Mouse (Mus musculus) cerebellum, postnatal 10 days (tissue): ENCODE data around the gene Cdyl.

Experiments
- DNase-seq, 2 experiments: peaks; one replicate each; pipeline ENCODE4 v3.0.0; 2021; ENCODE audit warnings: mixed read lengths in 2 of 2

Gene Cdyl

DNA sequence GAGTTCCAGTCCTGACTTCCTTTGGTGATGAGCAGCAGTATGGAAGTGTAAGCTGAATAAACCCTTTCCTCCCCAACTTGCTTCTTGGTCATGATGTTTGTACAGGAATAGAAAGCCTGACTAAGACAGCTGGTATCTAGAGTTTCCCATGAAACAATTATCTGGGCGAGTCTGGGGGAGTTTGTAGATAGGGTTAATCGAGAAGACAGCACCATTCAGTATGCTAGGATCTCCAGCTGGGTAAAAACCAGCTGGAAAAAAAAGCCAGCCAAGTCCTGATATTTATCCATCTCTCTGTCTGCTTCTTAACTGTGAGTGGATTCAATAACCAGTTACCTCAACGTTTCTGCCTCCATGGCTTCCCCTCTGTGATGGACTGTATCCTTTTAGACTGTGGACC is 104.9 kb downstream of the Cdyl start:
- no peak for DNase-seq

DNA sequence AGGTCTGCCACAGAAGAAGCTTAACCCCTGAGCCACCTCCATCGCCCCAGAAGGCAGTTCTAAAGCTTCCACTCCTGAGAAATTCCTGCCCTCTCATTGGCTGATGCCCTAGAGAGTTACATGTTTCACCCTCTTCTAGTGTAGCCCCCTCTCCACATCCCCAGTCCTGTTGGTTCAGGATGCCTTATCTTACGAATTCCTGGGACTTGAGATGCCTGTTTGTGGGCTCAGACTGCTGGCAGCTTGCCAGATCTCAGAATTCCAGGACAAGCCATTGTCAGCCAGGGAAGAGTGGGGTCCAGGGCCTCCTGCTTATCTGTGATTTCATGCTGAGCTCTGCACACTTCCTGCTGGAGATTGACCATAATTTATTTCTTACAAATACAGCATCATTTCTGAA is 106.2 kb downstream of the Cdyl start:
- DNase-seq = peak; percentile 36 to 43

DNA sequence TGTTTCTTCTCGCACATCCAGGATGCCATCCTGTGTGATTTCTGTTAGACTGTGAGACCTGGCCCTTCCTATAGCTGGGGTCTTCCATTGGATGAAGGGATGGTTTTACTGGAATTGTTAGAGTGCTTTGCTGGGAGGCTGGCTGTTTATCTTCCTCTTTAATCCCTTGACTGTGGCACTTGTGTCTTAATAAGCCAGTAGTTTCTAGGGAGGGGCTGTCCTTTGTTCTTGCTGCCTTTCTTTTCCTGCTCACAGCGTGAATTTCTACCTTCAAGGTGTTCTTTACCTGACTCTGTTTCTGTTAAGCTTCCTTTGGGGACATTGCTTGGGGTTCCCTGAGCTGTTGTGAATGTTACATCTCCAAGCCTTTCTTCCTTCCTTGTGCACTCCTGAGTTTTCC is 110.0 kb downstream of the Cdyl start:
- no peak for DNase-seq

DNA sequence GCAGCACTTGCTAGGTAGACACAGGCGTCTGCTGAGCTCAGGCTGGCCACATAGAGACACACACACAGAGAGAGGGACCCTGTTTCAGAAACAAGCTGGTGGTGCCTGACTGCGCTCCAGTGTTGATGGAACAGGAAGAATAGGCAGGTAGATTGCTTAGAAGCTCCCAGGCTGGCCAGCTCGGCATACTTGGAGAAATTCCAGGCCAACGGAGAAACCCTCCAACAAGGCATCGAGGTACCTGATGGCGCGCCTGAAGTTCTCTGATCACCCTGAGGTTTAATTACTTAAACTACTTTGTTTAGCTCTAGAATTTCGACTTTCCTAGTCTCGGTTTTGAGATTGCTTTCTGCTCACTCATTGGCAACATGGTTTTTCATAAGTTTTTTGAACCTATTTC is 110.8 kb downstream of the Cdyl start:
- DNase-seq = peak; percentile 61 to 64

DNA sequence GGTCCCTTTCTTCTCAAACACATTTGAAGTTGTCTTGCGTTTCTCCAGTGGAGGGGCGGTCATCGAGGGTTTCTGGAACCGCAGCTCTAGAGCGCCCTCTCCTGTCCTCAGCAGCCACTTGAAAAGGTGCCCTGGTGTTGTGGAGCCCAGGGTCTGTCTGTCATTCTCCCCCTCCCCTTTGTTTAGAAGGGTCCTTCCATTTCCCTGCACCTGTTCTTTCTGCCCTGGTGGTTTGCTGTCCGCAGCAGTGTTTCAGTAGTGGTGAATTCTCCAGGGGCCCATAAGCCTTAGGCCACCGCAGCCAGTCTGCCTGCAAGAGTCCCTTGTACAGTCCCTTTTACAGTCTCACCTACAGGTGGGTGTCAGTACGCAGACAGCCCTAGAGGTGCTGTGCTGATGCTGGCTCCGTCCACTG is 112.3 kb downstream of the Cdyl start:
- DNase-seq = peak; percentile 76 to 82

DNA sequence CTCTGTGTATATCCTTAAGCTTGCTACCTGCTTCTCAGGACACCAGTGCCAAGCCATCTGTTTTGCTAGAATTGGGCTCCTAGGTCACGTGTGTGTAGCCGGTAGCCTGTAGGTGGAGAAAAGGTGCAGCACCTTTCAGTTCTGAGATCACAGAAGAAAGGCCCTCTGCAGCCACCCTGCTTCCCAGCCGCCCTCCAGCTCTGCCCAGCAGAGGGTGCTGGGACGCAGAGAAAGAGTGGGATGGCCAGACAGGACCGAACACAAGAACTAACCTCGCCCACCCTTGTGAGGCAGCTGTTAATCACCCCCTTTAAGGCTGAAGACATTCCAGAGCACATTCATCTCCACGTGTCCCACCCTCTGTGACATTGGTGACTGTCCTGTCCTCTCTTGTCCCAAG is 114.1 kb downstream of the Cdyl start:
- peak; percentile 54 to 58 for DNase-seq

DNA sequence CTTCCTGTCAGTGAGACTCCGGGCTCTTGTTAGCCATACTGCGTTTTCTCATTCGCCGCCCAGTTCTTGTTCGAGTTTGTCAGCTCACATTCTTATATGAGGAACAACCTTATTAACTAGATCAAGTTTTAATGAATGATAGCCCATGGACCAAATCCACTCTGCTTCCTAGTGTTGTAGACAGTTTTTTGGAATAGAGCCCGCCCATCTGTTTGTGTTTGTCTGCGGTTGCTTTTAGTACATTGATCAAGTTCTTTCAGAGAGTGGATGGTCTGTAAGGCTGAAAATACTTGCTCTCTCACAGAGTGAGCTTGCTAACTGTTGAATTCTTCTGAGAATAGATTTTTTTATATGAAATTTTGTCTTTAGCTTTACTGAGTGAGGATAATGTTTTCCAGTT is 116.5 kb downstream of the Cdyl start:
- peak; percentile 63 to 71 for DNase-seq

DNA sequence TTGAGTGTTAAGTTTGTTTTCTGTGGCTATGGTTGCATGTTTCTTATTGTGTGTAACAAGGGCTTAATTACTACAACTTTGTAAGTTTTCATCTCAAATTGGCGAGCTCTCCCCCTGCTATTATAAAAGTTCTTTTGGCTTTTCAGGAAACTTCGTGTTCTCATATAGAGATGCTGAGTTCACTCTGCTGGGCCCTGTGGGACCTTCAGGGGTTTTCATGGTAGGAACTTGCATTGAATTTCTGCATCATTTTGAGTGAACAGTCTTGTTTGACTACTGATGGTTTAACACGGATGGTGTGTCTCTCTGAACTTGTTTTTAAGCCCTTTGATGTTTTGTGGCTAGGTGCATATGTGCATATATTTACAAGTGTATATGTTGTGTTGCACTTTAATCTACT is 121.1 kb downstream of the Cdyl start:
- no peak for DNase-seq

DNA sequence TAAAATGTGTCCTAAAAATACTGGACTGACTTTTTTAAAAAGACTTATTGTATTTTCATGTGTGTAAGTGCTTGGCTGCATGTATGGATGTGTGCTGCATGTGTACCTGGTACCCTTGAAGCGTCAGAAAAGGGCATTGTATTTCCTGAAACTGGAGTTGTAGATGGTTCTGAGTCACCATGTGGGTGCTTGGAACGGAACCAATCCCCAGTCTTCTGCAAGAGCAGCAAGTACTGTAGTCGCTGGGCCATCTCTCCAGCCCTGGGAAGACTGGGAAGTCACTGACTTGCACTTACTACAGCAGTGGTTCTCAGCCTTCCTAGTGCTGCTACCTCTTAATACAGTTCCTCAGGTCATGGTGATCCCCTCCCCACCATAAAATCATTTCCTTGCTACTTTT is 122.1 kb downstream of the Cdyl start:
- no peak for DNase-seq

DNA sequence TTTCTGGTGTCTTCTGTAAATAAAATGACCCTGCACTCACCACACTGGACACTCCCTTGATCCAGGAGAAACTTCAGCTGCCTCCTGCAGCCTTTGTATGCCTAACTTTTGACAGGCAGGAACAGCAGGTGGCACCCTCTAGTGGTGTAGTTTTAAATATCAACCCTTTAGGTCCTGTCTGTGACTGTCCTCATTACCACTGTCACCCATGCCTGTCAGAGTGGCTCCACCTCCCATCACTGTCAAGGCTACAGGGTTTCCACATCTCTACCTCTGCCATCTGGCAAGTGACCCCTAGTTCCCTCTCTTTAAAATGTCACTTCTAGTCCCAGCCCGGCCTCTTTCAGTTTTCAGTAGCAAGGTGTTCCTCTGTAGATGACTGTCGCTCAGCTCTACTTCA is 123.3 kb downstream of the Cdyl start:
- DNase-seq = peak; percentile 65 to 75

DNA sequence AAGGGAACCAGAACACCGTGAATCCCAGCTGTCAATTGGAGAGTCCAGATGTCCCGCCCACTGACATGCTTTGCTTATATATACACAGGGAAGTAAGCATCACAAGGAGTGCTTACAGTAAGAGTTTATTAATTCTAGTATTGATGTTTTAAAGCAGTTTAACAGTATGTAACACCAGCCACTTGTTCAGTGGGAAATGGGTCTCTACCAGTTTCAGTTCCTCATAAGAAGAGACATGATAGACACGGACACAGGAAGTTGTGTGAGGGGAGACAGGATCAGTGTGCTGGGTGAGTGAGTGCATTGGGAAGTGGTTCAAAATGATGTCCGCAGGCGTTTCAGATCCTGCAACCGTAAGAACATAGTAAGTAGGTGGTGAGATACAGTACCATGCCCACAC is 123.9 kb downstream of the Cdyl start:
- no peak for DNase-seq

DNA sequence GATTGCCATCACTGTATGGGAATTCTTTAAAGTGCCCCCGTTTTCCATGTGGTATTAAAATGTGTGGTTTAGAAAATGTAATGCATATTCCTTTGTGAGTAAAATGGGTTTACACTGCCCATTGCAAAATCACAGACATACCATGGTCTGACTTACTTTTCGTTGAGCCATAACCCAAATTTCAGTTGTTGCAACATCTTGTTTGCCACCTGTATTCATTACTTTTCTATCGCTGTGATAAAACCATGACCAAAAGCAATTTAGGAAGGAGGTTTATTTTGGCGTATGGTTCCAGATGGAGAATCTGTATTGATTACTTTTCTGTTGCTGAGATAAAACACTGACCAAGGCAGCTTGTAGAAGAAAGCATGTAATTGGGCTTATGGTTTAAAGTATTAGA is 124.6 kb downstream of the Cdyl start:
- no peak for DNase-seq

DNA sequence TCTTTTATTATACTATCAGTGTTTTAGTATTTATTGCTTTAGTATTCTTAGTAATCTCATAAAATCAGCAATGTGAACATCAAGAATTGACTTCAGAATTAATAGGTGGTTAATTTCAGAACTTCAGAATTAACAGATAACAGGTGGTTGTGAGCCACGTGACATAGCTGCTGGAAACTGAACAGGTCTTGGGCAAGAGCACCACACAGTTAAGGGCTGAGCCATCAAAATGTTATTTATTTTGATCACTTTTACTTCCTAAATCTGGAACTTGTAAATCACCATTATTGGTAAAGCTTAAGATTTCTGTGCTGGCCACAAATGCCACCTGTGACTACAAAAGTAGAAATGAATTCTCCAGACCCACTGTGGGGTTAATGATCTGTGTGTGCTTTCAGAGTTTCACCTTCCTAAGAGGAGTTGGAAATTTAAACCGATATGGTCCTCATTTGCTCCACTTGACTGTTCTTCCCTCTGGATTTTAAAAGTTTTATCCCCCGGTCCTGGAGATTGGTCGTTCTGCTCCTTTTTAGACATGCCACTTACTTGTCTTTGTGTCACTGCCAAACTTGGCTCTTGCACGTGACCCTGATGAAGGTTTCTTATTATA is 125.8 kb downstream of the Cdyl start:
- no peak for DNase-seq

DNA sequence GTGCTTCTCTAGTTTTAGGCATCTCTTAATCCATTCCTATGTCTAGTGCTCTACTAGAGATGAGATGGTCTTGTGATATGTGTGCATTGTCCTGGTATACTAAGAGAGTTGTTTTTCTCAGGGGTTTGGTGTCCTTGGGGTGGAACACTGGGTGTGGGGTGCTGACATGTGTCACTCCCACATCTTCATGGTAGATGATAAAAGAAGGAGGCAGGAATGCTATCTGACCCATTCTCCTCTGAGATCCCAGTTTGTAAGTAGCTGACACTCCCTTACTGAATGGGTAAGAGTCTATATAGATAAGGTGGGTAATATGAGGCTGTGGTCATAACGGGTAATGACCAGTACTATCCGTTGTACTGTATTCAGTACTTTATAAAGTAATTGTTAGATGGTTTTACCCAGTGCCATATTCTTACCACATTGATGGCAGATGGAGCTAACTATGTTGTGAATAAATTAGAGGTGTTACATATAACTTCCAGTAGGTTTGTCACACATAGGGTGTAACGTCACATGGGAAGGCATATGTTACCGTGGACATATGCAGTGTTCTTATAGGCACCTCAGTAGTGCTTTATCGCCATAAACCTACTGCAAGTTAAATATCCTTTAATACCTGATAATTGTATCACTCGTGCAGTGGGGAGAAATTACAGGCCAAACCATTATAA is 127.2 kb downstream of the Cdyl start:
- no peak for DNase-seq

DNA sequence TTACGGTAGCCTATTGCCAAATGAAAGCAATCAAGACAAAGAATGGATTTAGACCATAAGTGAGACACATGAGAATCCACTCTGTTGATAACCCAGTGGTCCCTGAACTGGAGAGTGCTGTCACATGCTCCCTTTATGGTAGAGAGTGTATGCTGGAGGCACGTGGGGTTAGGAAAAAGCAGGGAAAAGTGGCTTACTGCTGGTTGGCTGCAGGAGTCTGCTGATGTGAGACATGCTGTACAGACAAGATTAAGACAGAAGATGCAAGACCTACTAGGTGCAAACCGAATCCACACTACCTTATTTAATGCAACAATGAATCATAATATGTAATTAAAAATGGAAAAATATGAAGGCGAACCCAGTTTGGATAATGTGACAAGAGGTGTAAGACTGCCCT is 129.9 kb downstream of the Cdyl start:
- DNase-seq = no peak

DNA sequence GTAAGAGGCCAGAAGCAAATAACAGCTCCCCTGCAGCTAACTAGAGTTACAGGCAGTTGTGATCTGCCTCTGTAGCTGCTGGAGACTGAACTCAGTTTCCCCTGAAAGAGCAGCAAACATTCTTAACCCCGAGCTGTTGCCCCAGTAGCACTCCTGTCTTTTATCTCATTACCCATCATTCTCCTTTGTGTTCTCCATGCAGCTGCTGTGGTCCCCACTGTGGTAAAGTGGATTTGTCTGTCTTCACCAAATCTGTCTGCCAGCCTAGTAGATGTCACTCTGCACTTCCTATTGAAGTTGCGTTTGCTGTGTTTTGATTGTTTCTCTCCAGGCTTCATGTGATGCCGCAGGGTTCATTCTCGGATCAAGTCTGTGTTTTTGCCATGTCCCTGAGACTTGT is 130.8 kb downstream of the Cdyl start:
- DNase-seq = no peak

DNA sequence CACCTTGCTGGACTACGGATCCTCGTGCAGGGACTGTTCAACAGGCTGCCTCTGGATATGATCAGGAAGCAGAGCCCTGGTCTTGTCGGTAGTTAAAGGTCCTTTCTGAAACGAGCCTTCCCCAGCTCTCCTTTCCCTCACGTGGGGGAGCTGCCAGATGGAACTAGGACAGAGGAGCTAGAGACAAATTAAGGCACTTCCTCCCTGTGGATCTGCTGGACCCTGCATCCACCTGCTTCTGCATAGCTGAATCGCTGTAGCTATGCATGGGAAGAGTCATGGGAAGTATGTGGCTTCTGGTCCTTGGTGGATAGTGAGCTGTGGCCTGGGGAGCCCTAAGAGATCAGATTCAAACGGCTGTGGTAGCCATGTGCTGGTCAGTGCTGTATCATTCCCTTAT is 134.7 kb downstream of the Cdyl start:
- DNase-seq = no peak

DNA sequence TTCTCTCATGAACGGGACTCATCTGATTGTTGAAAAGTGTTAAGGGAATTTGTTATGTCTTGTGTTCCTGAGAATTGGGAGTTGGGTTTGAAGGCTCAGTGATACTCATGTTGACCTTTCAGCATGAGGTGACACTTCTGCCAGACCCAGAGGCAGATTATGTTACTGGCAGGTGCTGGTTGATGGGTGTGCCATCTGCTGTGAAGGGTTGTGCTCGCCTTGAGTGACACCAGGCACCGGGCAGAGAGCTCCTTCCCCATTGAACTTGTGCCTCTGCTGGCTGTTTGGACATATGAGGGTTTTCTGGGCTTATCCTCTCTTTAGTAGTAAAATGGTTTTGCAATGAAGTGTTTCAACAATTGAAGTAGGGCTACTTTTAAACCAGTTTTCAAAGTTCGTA is 135.1 kb downstream of the Cdyl start:
- DNase-seq = no peak

DNA sequence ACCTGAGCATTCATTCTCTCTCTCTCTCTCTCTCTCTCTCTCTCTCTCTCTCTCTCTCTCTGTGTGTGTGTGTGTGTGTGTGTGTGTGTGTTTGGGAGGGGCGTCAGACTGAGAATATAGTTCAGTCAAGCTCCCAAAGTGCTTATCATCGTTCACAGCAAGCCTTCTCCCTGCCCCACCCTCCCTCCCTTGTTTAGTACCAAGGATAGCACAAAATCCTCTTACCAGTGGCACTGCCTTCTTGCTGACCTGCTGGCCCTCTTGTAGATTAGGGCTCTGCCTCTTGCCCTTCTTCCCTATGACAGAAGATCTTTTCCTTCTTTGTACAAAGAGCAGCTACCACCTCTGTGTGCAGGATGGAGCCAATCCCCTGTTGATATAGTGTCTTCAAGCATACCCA is 136.3 kb downstream of the Cdyl start:
- DNase-seq = no peak

DNA sequence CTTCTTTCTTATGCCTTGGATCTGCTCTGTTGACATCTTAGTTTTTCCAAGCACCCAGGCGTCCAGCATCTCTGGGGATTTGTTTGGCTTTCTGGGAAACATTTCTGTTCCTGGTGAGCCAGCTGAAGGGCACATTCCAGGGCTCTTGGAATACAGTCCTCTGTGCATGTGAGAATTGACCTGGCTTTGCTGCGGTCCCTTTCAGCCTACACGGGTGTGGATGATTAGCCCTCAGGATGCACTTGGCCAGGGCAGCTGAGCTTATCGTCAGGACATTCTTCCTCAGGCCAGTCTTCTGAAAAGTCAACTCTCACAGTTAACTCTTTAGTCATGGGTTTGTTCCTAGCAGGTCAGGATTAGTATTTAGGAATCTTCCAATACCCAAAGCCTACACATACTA is 136.7 kb downstream of the Cdyl start:
- no peak for DNase-seq

DNA sequence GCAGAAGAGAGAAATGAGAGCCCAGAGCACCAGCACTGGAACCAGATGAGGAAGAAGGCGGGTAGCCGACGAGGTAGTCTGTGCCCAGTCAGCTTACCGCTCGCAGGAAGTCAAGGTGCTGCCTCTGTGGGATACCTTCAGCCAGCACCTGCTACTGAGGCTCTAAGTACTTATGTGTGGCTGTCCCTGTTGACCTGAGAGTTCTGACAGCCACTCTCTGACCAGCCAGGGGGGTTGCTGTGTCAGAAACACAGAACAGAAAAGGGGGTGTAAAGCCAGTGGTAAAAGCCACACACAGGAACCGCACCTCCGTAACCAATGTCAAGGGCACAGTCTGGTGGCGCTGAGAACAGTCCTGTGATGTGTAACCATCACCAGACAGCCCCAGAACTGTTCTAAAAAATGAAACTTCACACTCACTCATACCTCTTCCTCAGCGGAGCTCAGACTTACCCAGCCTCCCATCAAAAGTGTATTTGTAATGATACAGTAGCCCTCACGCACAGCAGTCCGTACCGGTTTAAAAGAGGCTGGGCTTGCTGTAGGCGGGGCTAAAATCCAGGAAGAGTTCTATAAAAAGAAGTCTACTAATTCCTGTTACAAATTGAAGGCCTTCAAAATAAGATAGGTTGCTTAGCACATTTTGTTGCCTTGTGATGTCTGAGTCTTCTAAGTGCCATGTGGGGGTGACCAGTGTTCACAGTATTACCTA is 138.3 kb downstream of the Cdyl start:
- DNase-seq = no peak

DNA sequence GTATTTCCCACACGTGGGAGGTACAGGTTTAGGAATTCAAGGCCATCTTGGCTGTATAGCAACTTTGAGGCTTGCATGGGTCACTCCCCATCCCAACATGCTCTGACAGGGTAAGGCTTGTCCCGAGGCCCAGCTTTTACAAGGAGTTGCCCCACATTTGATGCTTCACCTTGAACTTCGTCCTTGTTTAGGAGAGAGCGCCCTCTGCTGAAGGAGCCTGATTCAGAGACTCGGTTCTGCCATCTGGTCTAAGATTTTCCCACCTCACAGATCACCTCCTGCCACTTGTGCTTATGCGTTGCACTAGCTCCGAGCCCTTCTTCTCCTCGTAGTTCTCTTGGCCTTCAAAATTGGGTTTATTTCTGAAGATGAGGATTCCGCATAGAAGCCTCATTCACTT is 139.0 kb downstream of the Cdyl start:
- DNase-seq = peak; percentile 82 to 84

DNA sequence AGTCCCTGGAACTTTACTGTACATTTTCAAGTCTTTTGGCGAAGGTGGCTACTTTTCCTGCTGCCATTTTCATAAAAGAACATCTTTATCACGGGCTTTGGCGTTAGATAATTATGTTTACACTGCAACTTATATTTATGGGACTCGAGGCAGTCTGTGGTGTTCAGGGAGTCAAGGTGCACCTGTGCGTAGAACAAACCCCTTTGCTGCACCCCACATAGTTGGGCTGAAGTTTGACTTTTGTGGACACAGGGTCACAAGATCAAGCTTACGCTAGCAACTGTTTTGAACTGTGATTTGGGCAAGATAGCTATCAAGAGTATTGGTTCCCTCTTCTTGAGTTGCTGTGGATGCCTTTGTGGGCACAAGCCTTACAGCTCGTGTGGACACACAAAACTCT is 140.6 kb downstream of the Cdyl start:
- DNase-seq = no peak

DNA sequence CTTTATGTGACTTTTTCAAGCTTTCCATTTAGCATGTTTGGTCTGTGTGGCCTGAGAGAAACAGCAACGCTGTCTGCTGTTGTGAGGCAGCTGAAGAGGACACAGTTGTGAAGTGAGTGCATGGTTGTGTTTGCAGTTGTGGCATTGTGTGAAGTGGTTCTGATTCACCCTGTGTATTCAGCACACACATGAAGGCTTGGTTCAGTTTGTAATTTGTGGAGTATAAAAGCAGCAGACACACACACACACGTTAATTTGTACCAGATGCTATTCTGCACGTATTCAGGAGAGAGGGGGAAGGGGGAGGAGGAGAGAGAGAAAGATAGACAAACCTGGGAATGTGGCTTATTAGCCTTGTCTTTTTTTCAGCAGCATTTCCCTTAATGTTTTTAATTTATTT is 146.1 kb downstream of the Cdyl start:
- no peak for DNase-seq

DNA sequence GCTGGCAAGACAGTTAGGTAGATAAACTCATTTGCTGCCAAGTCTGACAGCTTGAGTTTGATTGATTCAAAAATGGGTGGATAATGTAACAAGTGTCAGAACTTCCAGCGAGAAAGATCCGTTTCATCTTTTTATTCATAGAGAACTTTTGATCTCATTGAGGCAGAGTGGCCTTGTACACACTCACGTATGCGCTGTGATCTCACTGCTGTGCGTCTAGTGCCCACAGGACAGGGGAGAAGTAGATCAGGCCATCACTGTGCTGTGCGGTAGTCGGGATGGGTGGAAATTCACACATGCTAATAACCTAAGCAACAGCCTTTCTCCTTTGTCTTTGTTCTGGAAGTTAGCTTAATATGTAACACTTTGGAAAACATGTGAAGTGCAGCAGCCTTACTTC is 146.5 kb downstream of the Cdyl start:
- no peak for DNase-seq
